Mouse (Mus musculus): ENCODE measurements around the gene Lrig2.

Gene Lrig2

DNA sequence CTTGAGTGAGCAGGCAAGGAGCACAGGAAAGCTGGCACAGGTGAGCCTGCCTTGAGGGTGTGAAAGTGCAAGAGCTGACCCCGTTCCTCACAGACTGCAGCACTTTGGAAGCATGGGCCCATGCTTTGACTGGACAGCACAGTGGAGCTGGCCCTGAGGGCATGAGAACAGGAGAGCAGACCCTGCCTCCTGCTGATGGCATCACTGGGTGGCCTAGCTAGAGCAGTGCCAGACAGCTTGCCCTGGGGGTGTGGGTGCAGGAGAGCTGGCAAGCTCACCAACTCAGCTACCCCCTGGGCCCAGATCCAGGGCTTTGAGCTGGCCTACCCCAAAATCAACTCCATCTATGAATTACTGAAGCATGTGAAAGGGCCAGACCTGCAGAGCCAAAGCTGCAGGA, 53.1 kb downstream of the Lrig2 start:
- DNase-seq (ENCODE audit: low read depth, low spot score): no peak
- H3K27me3 ChIP-seq (ENCODE audit: control insufficient read depth, insufficient read depth, low read length, poor library complexity, severe bottlenecking): no peaks in the 10 kb centered on the region

DNA sequence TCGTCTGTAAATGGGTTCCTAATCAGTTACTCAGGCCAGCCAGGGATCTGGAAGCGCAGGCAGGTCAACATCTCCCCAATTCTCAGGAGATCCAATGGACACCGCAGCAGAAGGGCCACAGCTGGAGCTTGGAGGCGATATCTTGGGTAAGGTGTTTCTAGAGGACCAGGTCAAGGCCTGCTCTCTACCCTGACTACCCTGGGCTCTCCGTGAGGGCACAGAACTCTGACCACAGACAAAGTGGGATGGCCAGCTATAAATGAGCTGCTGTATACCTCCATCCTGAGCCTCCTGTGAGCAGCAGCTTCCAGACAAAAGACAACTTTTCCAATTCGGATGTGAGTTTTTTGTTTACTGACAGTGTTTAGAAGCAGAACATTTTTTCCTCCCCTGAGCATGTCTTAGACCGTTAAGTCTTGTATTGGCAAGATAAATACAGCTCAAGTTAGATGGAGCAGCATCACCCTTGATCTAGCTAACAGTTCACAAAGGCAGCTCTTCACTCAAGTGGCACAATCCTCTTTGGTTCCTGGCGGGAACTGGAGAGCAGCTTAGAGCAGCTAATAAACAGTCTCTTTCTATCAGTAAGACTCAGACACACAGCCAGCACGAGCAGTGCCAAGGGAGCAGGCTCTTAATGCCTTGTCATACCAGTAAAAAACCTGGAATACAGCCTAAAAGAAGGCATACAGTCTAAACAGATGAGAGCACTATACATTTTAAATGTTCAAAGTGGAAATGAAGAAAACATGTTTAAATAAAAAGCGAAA, 56.0 kb downstream of the Lrig2 start:
- H3K27me3 ChIP-seq (ENCODE audit: control insufficient read depth, insufficient read depth, low read length, poor library complexity, severe bottlenecking): no peaks in the 10 kb centered on the region
- DNase-seq (ENCODE audit: low read depth, low spot score): no peak
- peaks cover 14% of the 10 kb centered on the region; the same call in 1 of the 2 replicates for H3K36me3 ChIP-seq (ENCODE audit: control insufficient read depth, insufficient read depth, low read length, poor library complexity, severe bottlenecking)

More for the DNA sequence above, 53.1 kb downstream of the Lrig2 start:
- H3K36me3 ChIP-seq (ENCODE audit: control insufficient read depth, insufficient read depth, low read length, poor library complexity, severe bottlenecking): peaks cover 18% of the 10 kb centered on the region

DNA sequence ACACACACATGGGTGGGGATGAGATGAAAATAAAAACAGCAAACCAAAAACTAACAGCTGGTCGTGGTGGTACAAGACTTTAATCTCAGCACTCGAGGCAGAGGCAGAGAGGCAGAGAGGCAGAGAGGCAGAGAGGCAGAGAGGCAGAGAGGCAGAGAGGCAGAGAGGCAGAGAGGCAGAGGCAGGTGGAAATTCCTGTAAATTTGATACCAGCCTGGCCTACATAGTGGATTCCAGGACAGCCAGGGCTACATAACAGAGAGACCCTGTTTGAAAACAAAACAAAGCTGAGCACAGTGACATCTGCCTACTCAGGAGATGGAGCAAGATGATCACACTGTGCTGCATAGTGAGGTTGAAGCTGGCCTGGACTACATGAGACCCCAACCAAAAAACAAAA, 64.5 kb downstream of the Lrig2 start:
- no peaks in the 10 kb centered on the region for H3K36me3 ChIP-seq (ENCODE audit: control insufficient read depth, insufficient read depth, low read length, poor library complexity, severe bottlenecking)
- H3K27me3 ChIP-seq (ENCODE audit: control insufficient read depth, insufficient read depth, low read length, poor library complexity, severe bottlenecking): no peaks in the 10 kb centered on the region; the same call in 1 of the 2 replicates
- no peak for DNase-seq (ENCODE audit: low read depth, low spot score)

DNA sequence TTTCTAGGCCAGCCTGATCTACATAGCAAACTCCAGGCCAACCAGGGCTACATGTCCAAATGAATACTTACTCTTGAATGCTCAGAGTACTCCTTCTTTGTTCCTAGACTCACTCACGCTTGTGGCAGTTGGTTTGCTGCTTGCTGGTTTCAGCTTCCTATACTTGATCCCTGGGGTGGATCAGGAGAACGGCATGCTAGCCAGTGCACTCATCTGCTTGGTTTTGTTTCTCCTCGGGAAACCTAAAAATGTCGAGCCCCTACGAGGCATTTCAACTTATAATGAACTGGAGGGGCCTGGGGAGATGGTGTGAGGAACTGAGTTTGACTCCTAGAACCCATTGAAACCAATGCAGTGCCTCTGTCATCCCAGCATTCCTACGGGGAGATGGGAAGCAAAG, 65.0 kb downstream of the Lrig2 start:
- no peaks in the 10 kb centered on the region; the same call in 1 of the 2 replicates for H3K27me3 ChIP-seq (ENCODE audit: control insufficient read depth, insufficient read depth, low read length, poor library complexity, severe bottlenecking)

DNA sequence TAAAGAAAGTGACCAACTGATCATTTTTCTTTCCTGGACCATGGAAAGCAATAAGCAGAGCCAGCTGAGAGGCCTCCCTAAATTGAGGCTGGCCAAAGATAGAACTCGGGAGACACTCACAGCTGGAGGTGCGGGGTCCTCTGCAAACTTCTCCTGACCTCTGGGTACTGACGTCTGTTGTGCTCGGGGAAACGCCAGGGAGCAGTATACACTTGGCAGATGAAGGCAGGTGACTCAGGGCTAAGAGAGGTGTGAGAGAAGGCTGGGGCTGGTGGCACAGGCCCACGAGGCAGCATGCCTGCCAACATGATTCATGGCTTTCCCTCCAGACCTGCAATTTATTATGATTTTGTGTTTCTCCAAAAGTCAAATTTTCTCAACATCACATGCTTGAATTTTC, 66.1 kb downstream of the Lrig2 start:
- no peaks in the 10 kb centered on the region; the same call in 1 of the 2 replicates for H3K27me3 ChIP-seq (ENCODE audit: control insufficient read depth, insufficient read depth, low read length, poor library complexity, severe bottlenecking)
- DNase-seq (ENCODE audit: low read depth, low spot score): no peak
- H3K36me3 ChIP-seq (ENCODE audit: control insufficient read depth, insufficient read depth, low read length, poor library complexity, severe bottlenecking): no peaks in the 10 kb centered on the region

More for the DNA sequence above, 65.0 kb downstream of the Lrig2 start:
- DNase-seq (ENCODE audit: low read depth, low spot score): no peak
- H3K36me3 ChIP-seq (ENCODE audit: control insufficient read depth, insufficient read depth, low read length, poor library complexity, severe bottlenecking): no peaks in the 10 kb centered on the region

DNA sequence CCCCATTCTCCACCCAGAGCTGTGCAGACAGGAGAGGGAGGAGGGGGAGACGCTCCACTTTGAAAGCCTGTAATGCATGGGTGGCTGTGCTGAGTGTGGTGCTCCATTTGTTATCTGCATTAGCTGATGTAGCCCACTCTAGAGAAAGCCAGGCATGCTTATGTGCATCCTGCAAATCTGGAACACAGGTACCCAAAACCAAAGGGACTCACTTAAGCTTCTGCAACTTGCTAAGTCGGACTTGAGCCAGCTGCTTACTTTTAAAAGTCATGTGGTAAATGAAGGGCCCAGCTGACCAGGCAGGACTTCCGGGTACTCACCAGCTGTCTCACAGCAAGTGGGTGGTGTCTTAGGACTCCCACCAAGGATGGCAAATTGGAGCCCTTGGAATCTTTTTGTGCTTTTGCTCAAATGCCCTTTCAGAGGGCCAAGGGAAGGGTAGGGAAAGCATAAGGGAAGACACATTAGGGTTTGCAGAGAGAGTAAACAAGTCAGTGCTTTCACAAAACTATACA, 66.7 kb downstream of the Lrig2 start:
- Histone ChIP-seq H3K36me3 (ENCODE audit: control insufficient read depth, insufficient read depth, low read length, poor library complexity, severe bottlenecking) (no peaks in the 10 kb centered on the region), H3K27me3 (ENCODE audit: control insufficient read depth, insufficient read depth, low read length, poor library complexity, severe bottlenecking) (no peaks in the 10 kb centered on the region; the same call in 1 of the 2 replicates)
- no peak for DNase-seq (ENCODE audit: low read depth, low spot score)

DNA sequence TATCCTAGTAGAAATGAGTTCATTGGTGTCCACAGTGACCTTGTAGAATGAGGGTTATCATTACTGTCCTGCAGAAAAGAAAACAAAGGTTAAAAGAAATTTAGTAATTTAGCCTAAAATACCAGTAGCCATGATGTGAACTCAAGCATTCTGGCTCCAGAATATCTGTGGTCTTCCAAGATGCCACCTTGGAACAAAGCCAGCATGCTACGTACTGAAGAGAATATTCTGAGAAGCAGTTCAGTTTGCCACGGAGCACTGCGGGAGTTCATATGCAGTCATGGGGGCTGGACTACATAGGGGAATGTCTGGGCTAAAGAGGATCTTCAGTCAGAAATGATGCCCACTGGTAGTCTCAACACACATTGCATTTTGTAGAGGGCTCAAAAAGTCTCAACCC, 67.6 kb downstream of the Lrig2 start:
- H3K27me3 ChIP-seq (ENCODE audit: control insufficient read depth, insufficient read depth, low read length, poor library complexity, severe bottlenecking): no peaks in the 10 kb centered on the region; the same call in 1 of the 2 replicates
- DNase-seq (ENCODE audit: low read depth, low spot score): no peak
- no peaks in the 10 kb centered on the region for H3K36me3 ChIP-seq (ENCODE audit: control insufficient read depth, insufficient read depth, low read length, poor library complexity, severe bottlenecking)

DNA sequence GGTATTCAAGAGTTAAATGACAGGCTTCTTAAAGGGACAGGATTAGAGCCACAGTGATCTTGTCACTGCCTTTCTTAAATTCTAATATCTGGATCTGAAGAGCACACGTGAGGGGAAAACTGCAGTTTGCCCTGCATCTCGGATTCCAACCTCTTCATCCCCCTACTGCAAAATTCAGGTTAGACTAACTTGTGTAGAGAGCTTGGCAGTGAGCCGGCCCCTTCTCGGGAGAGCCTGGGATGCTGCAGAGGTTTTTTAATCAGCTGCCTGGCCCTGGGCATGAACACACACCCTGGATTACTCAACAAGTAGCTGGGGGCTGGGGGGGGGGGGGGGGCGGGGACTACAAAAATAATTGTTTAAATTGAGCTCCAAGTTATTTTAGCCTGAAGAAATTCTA, 69.4 kb downstream of the Lrig2 start:
- H3K36me3 ChIP-seq (ENCODE audit: control insufficient read depth, insufficient read depth, low read length, poor library complexity, severe bottlenecking): no peaks in the 10 kb centered on the region
- no peaks in the 10 kb centered on the region; the same call in 1 of the 2 replicates for H3K27me3 ChIP-seq (ENCODE audit: control insufficient read depth, insufficient read depth, low read length, poor library complexity, severe bottlenecking)
- DNase-seq (ENCODE audit: low read depth, low spot score): no peak

DNA sequence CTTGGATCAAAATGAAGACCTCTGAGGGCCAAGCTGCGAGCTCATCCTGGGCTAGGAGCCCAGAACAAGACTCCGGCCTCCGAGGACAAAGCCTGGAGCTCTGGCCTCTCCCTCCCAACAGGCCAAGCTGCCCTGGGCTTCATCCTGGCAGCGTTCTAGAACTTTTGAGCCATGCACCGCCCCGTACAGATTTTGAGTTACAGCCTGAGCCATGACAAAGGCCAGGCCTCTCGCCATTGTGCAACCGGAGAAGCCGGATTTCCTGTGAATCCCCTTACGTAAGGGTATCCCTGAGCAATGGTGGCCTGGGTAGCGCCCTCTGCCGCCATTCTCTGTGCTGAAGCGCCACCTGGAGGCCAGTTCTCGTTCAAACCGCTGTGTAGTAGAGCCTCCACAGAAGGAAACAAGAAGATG, 69.8 kb downstream of the Lrig2 start:
- DNase-seq (ENCODE audit: low read depth, low spot score): peak; percentile 85
- H3K36me3 ChIP-seq (ENCODE audit: control insufficient read depth, insufficient read depth, low read length, poor library complexity, severe bottlenecking): no peaks in the 10 kb centered on the region
- H3K27me3 ChIP-seq (ENCODE audit: control insufficient read depth, insufficient read depth, low read length, poor library complexity, severe bottlenecking): no peaks in the 10 kb centered on the region; the same call in 1 of the 2 replicates

DNA sequence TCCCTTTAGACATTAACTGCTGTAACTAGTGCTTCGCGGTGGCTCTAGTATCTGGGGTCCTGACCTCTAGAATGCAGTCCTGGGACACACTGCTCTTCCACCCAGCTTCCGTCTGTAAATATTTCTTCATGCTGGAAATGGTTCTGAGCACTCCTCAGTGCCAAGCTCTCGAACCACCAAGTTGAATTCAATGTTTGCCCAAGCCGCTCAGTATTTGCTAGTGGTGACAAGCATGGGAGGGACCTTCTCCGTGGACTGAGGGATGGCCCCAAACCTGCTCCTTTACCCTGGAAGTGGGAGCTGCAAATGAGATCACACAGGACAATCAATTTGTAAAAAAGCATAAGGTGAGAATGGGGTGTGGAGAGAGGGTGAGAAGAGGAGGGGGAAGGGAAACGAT, 70.3 kb downstream of the Lrig2 start:
- DNase-seq (ENCODE audit: low read depth, low spot score): no peak
- Histone ChIP-seq H3K27me3 (ENCODE audit: control insufficient read depth, insufficient read depth, low read length, poor library complexity, severe bottlenecking) (no peaks in the 10 kb centered on the region; the same call in 1 of the 2 replicates), H3K36me3 (ENCODE audit: control insufficient read depth, insufficient read depth, low read length, poor library complexity, severe bottlenecking) (no peaks in the 10 kb centered on the region)

DNA sequence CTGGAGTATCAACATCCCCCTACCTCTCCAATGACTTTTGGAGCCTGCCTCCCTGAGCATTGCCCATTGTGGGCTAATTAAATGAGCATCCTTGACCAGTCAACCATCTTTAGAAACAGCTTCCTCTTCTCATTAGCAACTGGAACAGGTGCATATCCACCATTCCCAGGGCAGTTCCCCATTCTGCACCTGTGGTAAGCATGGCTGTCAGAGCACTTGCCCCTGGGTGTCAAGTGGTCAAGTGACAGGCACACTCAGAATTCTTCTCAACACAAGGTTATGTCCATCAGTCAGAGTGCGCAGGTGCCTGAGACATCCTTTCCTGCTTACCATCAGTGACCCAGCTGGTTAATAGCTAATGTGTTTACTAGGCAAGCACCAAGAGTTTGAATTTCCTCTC, 72.9 kb downstream of the Lrig2 start:
- H3K27me3 ChIP-seq (ENCODE audit: control insufficient read depth, insufficient read depth, low read length, poor library complexity, severe bottlenecking): no peaks in the 10 kb centered on the region; the same call in 1 of the 2 replicates
- no peaks in the 10 kb centered on the region for H3K36me3 ChIP-seq (ENCODE audit: control insufficient read depth, insufficient read depth, low read length, poor library complexity, severe bottlenecking)
- DNase-seq (ENCODE audit: low read depth, low spot score): peak; percentile 9

DNA sequence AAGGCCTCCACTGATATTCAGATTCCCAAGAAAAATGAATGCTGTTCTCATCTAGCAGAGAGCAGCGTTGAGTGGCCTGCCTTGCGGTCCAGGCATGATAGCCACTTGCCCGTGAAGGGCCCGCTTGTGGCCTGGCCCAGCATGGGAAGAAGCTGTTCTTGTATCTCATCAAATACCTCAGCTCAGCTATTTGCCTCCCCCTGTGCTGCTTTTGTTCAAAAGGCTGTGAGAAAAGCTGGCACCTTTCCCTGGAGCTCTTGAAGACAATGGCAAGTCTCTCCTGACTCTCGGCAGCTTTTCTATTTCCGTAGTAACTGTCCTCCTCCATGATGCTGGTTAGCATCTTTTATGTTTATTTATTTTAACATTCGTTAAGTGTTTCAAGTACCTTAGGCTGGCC, 74.1 kb downstream of the Lrig2 start:
- Histone ChIP-seq H3K27me3 (ENCODE audit: control insufficient read depth, insufficient read depth, low read length, poor library complexity, severe bottlenecking) (no peaks in the 10 kb centered on the region), H3K36me3 (ENCODE audit: control insufficient read depth, insufficient read depth, low read length, poor library complexity, severe bottlenecking) (no peaks in the 10 kb centered on the region)
- DNase-seq (ENCODE audit: low read depth, low spot score): no peak

DNA sequence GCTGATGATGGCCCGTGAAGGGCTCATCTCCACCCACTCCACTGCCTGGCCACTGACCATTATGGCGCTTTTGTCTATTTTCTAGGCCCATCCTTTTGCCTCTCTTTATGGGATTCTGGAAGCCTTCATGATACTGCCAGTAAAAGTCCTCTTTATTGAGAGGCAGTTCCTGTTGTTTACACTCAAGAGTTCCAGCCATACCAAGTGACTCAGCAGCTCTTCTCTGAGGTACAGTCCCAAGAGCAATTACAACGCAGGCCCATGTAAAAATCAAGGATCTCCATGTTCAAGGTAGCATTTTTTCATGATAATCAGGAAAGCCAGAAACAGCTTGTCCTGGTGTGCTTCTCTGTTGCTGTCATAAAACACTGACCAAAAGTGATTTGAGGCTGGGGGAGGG, 75.8 kb downstream of the Lrig2 start:
- Histone ChIP-seq H3K27me3 (ENCODE audit: control insufficient read depth, insufficient read depth, low read length, poor library complexity, severe bottlenecking) (no peaks in the 10 kb centered on the region), H3K36me3 (ENCODE audit: control insufficient read depth, insufficient read depth, low read length, poor library complexity, severe bottlenecking) (no peaks in the 10 kb centered on the region)

DNA sequence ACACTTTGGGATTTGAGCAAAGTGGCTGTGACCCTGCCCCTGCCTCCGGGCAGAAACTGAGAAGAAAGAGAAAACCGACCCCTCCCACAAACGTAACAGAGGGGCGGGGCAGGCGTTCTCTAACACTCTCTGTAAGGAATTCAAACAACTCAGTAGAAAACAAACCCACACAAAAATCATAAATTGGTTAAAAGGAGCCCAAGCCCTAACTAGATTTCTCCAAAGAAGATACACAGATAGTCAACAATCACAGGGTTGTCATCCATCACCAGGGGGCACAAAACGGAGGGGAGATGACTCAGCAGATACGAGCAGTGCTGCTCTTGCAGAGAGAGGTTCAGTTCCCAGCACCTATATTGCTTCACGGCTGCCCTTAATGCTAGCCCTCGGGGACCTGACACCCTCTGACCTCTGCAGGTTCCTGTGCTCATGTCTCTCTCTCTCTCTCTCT, 77.4 kb downstream of the Lrig2 start:
- Histone ChIP-seq H3K27me3 (ENCODE audit: control insufficient read depth, insufficient read depth, low read length, poor library complexity, severe bottlenecking) (no peaks in the 10 kb centered on the region), H3K36me3 (ENCODE audit: control insufficient read depth, insufficient read depth, low read length, poor library complexity, severe bottlenecking) (no peaks in the 10 kb centered on the region)
- no peak for DNase-seq (ENCODE audit: low read depth, low spot score)

More for the DNA sequence above, 75.8 kb downstream of the Lrig2 start:
- DNase-seq (ENCODE audit: low read depth, low spot score): no peak

DNA sequence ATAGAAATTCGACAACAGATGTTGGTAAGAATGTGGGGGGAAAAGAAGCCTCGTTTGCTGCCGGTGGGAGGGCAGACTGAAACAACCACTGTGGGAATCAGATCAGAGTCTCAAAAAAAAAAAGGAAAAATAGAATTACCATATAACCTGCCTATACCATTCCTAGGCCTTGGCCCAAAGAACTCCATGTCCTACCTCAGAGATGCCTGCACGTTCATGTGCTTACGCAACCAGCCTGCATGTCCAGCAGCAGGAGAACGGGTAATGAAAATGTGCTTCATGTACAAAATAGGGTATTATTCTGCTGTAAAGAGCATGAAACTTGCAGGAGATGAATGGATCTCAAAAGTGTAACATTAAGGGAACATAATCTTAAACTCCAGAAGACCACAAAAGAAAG, 79.1 kb downstream of the Lrig2 start:
- no peaks in the 10 kb centered on the region for H3K36me3 ChIP-seq (ENCODE audit: control insufficient read depth, insufficient read depth, low read length, poor library complexity, severe bottlenecking)
- no peaks in the 10 kb centered on the region for H3K27me3 ChIP-seq (ENCODE audit: control insufficient read depth, insufficient read depth, low read length, poor library complexity, severe bottlenecking)

More for the DNA sequence above, 79.1 kb downstream of the Lrig2 start:
- DNase-seq (ENCODE audit: low read depth, low spot score): no peak
